Mouse (Mus musculus) limb, embryonic 14.5 days (tissue): ENCODE results near the gene Ahrr. TPM values are rescaled to one million over a fixed set of nuclear protein-coding genes. Genes with fewer than 3 reads are reported as not detected.

Experiments
- ATAC-seq: fragments of 200-750 bp; cut with Nextera tagmentation; 2 replicates; pipeline ENCODE4 v1.8.0; 2017; ENCODE audit warnings: low read depth, moderate number of reproducible peaks, moderate TSS enrichment; ENCODE audit not compliant: low FRiP score
- DNase-seq: peaks from one replicate; pipeline ENCODE4 v3.0.0-alpha.2; 2015; ENCODE audit warnings: low spot score
- H3K27ac ChIP-seq: fragments of 300-500 bp; sonication (generic); replicated peaks from 2 replicates; pipeline ENCODE4 v1.5.1; 2014; ENCODE audit warnings: low read depth, mild to moderate bottlenecking, low read length, moderate library complexity, mixed read lengths
- H3K27me3 ChIP-seq: fragments of 300-500 bp; sonication (generic); 2 replicates; pipeline ENCODE4 v1.6.1; 2014; ENCODE audit warnings: low read length, mixed read lengths; ENCODE audit not compliant: control insufficient read depth, insufficient read depth
- H3K36me3 ChIP-seq: fragments of 300-500 bp; sonication (generic); 2 replicates; pipeline ENCODE4 v1.6.1; 2014; ENCODE audit warnings: mild to moderate bottlenecking, low read length, moderate library complexity, mixed read lengths; ENCODE audit not compliant: control insufficient read depth, insufficient read depth
- H3K4me1 ChIP-seq: fragments of 300-500 bp; sonication (generic); 2 replicates; pipeline ENCODE4 v1.6.1; 2014; ENCODE audit warnings: antibody characterized with exemption, low read length, mixed read lengths; ENCODE audit not compliant: control insufficient read depth, insufficient read depth
- H3K4me2 ChIP-seq: fragments of 300-500 bp; sonication (generic); replicated peaks from 2 replicates; pipeline ENCODE4 v1.6.1; 2014; ENCODE audit warnings: low read depth, mild to moderate bottlenecking, low read length, moderate library complexity; ENCODE audit not compliant: severe bottlenecking
- H3K4me3 ChIP-seq: fragments of 300-500 bp; sonication (generic); replicated peaks from 2 replicates; pipeline ENCODE4 v1.5.1; 2014; ENCODE audit warnings: low read length
- H3K9ac ChIP-seq: fragments of 300-500 bp; sonication (generic); 2 replicates; pipeline ENCODE4 v1.6.1; 2014; ENCODE audit warnings: mild to moderate bottlenecking, low read depth, low read length, moderate library complexity; ENCODE audit not compliant: severe bottlenecking
- H3K9me3 ChIP-seq: fragments of 300-500 bp; sonication (generic); 2 replicates; pipeline ENCODE4 v1.6.1; 2016; ENCODE audit warnings: low read length; ENCODE audit not compliant: control insufficient read depth
- POLR2A ChIP-seq: fragments of 200-500 bp; IDR thresholded peaks from 2 replicates; pipeline ENCODE4 v1.8.0; 2012; ENCODE audit warnings: inconsistent platforms, mild to moderate bottlenecking, moderate library complexity, borderline replicate concordance; ENCODE audit not compliant: insufficient read depth, insufficient read length; ENCODE audit errors: extremely low read depth
- WGBS: fragments of 180-500 bp; shearing (Covaris S2); extraction: QIAGEN DNeasy Blood & Tissue Kit; methylation state at CpG from one replicate; pipeline ENCODE4 v1.1.7; 2014; 5-methylcytosine and 5-hydroxymethylcytosine counted together
- polyA plus RNA-seq, 2 experiments: library from polyadenylated mRNA; depleted of rRNA in 1 of 2; stranded (reverse) in 1 of 2; unstranded in 1 of 2; fragments of >200 nt; fragmentation: Nextera tagmentation in 1 of 2; extraction: Ambion mirVana in 1 of 2; gene quantifications; 2 replicates each; pipeline versions ENCODE4 v1.2.1 to v1.2.3; 2012 to 2014

Gene Ahrr
- polyA plus RNA-seq, 2 experiments = 1.9 to 3.7 TPM

GRCm38 (mm10) chr13:74196451-74196850 is 95.7 kb downstream of the Ahrr start:
- ATAC-seq = no peak
- DNase-seq = no peak
- Histone ChIP-seq H3K4me2 (no peak overlapping the region), H3K4me3 (no peak overlapping the region), H3K9ac (no peak overlapping the region), H3K4me1 (no peaks in the 10 kb centered on the region), H3K9me3 (no peaks in the 10 kb centered on the region), H3K27ac (no peak overlapping the region), H3K27me3 (no peaks in the 10 kb centered on the region), H3K36me3 (peaks cover 59% of the 10 kb centered on the region)
- no peak for TF ChIP-seq POLR2A
- WGBS = 75% methylated on average over 3 of the region's 3 CpGs

GRCm38 (mm10) chr13:74192613-74193012 is 99.5 kb downstream of the Ahrr start:
- H3K36me3 ChIP-seq = peaks cover 72% of the 10 kb centered on the region
- H3K4me2 ChIP-seq = no peak overlapping the region
- ATAC-seq (no peak), DNase-seq (peak; percentile 59)
- no peaks in the 10 kb centered on the region for H3K4me1 ChIP-seq
- no peak overlapping the region for H3K9ac ChIP-seq
- H3K4me3 ChIP-seq = no peak overlapping the region
- no peak overlapping the region for H3K27ac ChIP-seq
- H3K27me3 ChIP-seq = no peaks in the 10 kb centered on the region
- no peaks in the 10 kb centered on the region for H3K9me3 ChIP-seq
- TF ChIP-seq POLR2A = no peak
- 78% methylated on average over 6 of the region's 6 CpGs for WGBS

- Histone ChIP-seq H3K4me1 (no peaks in the 10 kb centered on the region), H3K4me2 (no peak overlapping the region), H3K9ac (no peak overlapping the region), H3K27me3 (no peaks in the 10 kb centered on the region), H3K27ac (no peak overlapping the region), H3K36me3 (peaks cover 54% of the 10 kb centered on the region), H3K9me3 (no peaks in the 10 kb centered on the region), H3K4me3 (no peak overlapping the region)
- no peak for TF ChIP-seq POLR2A
- WGBS = 83% methylated on average over 5 of the region's 5 CpGs
- ATAC-seq (no peak), DNase-seq (no peak)
Observed at GRCm38 (mm10) chr13:74183011-74183695, 109.0 kb downstream of the Ahrr start.

- Histone ChIP-seq H3K4me1 (no peaks in the 10 kb centered on the region), H3K36me3 (peaks cover 54% of the 10 kb centered on the region), H3K9ac (no peak overlapping the region), H3K9me3 (no peaks in the 10 kb centered on the region), H3K4me2 (no peak overlapping the region), H3K27me3 (no peaks in the 10 kb centered on the region), H3K27ac (no peak overlapping the region), H3K4me3 (no peak overlapping the region)
- WGBS = 92% methylated on average over 5 of the region's 5 CpGs
- DNase-seq = no peak
- ATAC-seq = no peak
- TF ChIP-seq POLR2A = no peak
Observed at GRCm38 (mm10) chr13:74172036-74172435, 120.1 kb downstream of the Ahrr start.

- 83% methylated on average over 10 of the region's 10 CpGs for WGBS
- no peak for TF ChIP-seq POLR2A
Observed at GRCm38 (mm10) chr13:74169446-74170164, 122.5 kb downstream of the Ahrr start.

More at GRCm38 (mm10) chr13:74169446-74170164, 122.5 kb downstream of the Ahrr start:
- Histone ChIP-seq H3K4me3 (no peak overlapping the region), H3K9ac (no peak overlapping the region), H3K9me3 (no peaks in the 10 kb centered on the region), H3K4me2 (no peak overlapping the region), H3K27ac (no peak overlapping the region), H3K4me1 (peaks cover 6% of the 10 kb centered on the region), H3K36me3 (peaks cover 41% of the 10 kb centered on the region), H3K27me3 (no peaks in the 10 kb centered on the region)
- DNase-seq (no peak), ATAC-seq (no peak)
